Mouse (Mus musculus) limb, embryonic 13.5 days (tissue): ENCODE results near the gene 4921539E11Rik. TPM values are rescaled to one million over a fixed set of nuclear protein-coding genes. Genes with fewer than 3 reads are reported as not detected.

Experiments
- ATAC-seq: fragments of 200-750 bp; cut with Nextera tagmentation; 2 replicates; pipeline ENCODE4 v1.8.0; 2017; ENCODE audit warnings: low read depth, moderate number of reproducible peaks, moderate TSS enrichment; ENCODE audit not compliant: low FRiP score
- H3K27ac ChIP-seq: fragments of 300-500 bp; sonication (generic); 2 replicates; pipeline ENCODE4 v1.5.1; 2015; ENCODE audit warnings: inconsistent platforms, mild to moderate bottlenecking, moderate library complexity
- H3K27me3 ChIP-seq: fragments of 300-500 bp; sonication (generic); 2 replicates; pipeline ENCODE4 v1.6.1; 2015; ENCODE audit warnings: mild to moderate bottlenecking, inconsistent platforms
- H3K36me3 ChIP-seq: fragments of 300-500 bp; sonication (generic); 2 replicates; pipeline ENCODE4 v1.6.1; 2015; ENCODE audit warnings: inconsistent platforms, mild to moderate bottlenecking, moderate library complexity
- H3K4me1 ChIP-seq: fragments of 300-500 bp; sonication (generic); 2 replicates; pipeline ENCODE4 v1.6.1; 2015; ENCODE audit warnings: inconsistent platforms
- H3K4me2 ChIP-seq: fragments of 300-500 bp; sonication (generic); replicated peaks from 2 replicates; pipeline ENCODE4 v1.6.1; 2015; ENCODE audit warnings: inconsistent platforms, mild to moderate bottlenecking, moderate library complexity
- H3K4me3 ChIP-seq: fragments of 300-500 bp; sonication (generic); 2 replicates; pipeline ENCODE4 v1.5.1; 2015; ENCODE audit warnings: moderate library complexity, mild to moderate bottlenecking, inconsistent platforms
- H3K9ac ChIP-seq: fragments of 300-500 bp; sonication (generic); 2 replicates; pipeline ENCODE4 v1.6.1; 2015; ENCODE audit warnings: mild to moderate bottlenecking, inconsistent platforms
- H3K9me3 ChIP-seq: fragments of 300-500 bp; sonication (generic); 2 replicates; pipeline ENCODE4 v1.6.1; 2016; ENCODE audit warnings: inconsistent platforms
- WGBS: fragments of 180-500 bp; shearing (Covaris S2); methylation state at CpG from one replicate; pipeline ENCODE4 v1.1.7; 2015; 5-methylcytosine and 5-hydroxymethylcytosine counted together
- polyA plus RNA-seq: library from polyadenylated mRNA; unstranded; fragments of >200 nt; fragmentation: Nextera tagmentation; extraction: Ambion mirVana; gene quantifications from 2 replicates; pipeline ENCODE4 v1.2.1, GENCODE M21; 2015

4921539E11Rik gene
- polyA plus RNA-seq, 1 experiment from 2014 or later: not detected

- no peak overlapping the region for H3K27ac ChIP-seq
- H3K4me2 ChIP-seq: no peak overlapping the region
- WGBS: 83% methylated on average over 8 of the region's 8 CpGs
- no peaks in the 10 kb centered on the region for H3K9me3 ChIP-seq
- no peak overlapping the region for H3K4me3 ChIP-seq
- H3K27me3 ChIP-seq: no peaks in the 10 kb centered on the region
- H3K9ac ChIP-seq: no peak overlapping the region
- no peaks in the 10 kb centered on the region for H3K4me1 ChIP-seq
- peaks cover 87% of the 10 kb centered on the region for H3K36me3 ChIP-seq
- no peak for ATAC-seq
Measured at GRCm38 (mm10) chr4:103188786-103189640, 101.7 kb downstream of the 4921539E11Rik start.

Other genes with a start within 250 kb of the 4921539E11Rik start
- 53.1 and 59.0 TPM in 2 replicates for gene Mier1, start 176.5 kb downstream of the 4921539E11Rik start, polyA plus RNA-seq
- gene Wdr78, start 176.3 kb downstream of the 4921539E11Rik start, polyA plus RNA-seq: 3.7 and 3.8 TPM in 2 replicates
- gene Slc35d1, start 75.7 kb downstream of the 4921539E11Rik start, polyA plus RNA-seq: 12.3 and 14.7 TPM in 2 replicates
- 16.6 and 17.2 TPM in 2 replicates for gene Oma1, start 22.9 kb upstream of the 4921539E11Rik start, polyA plus RNA-seq